18 mouse cellular contexts compared by ENCODE assay signal in the genomic region with DNA sequence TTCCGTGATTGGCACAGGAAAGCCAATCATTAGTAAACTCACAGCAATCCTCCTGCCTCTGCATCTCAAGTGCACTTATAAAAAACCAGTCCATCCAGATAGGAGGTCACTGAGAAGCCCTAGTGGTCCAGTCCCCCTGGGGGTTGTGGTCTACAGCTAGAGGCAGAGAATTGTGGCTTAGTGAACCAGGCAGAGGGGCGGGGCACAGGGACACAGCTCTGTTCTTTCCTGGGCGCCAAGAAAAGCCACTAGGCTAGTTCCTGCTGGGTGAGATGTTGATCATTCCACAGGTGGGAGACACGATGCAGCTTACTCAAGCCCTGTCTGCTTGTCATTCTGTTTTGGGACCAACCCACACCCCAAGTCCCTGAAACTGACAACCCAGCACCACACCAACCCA. TPM values are rescaled to one million over a fixed set of nuclear protein-coding genes. Genes with fewer than 3 reads are reported as not detected.
"Had no signal": no experiment of that assay in that cellular context is flagged by ENCODE, and none has a peak within 500 bp of the region (broad histone marks: within the 10 kb centered on the region; RNA-seq: fewer than 3 reads in every experiment).

No protein-coding gene starts in this region.

- H3K27me3 ChIP-seq: liver, embryonic 13.5 days; midbrain, embryonic 12.5 days; midbrain, embryonic 15.5 days; neural tube, embryonic 12.5 days; neural tube, embryonic 15.5 days; stomach, embryonic 15.5 days had no signal

- H3K36me3 ChIP-seq: midbrain, embryonic 12.5 days; midbrain, embryonic 15.5 days; neural tube, embryonic 12.5 days; neural tube, embryonic 15.5 days; stomach, embryonic 15.5 days had no signal

- H3K9me3 ChIP-seq: liver, embryonic 13.5 days; stomach, embryonic 15.5 days had no signal

- H3K27ac ChIP-seq: kidney, postnatal 0 days; left cerebral cortex, adult 2 months; liver, embryonic 13.5 days; macrophage; midbrain, embryonic 12.5 days; midbrain, embryonic 15.5 days; neural tube, embryonic 12.5 days; neural tube, embryonic 15.5 days; stomach, embryonic 15.5 days had no signal

- H3K4me3 ChIP-seq: left cerebral cortex, adult 2 months; liver, embryonic 13.5 days; midbrain, embryonic 12.5 days; midbrain, embryonic 15.5 days; neural tube, embryonic 12.5 days; neural tube, embryonic 15.5 days; stomach, embryonic 15.5 days had no signal

- H3K4me2 ChIP-seq: liver, embryonic 13.5 days; midbrain, embryonic 12.5 days; midbrain, embryonic 15.5 days; neural tube, embryonic 12.5 days; neural tube, embryonic 15.5 days; stomach, embryonic 15.5 days had no signal

- ATAC-seq: midbrain, embryonic 15.5 days had no signal

- H3K9ac ChIP-seq: liver, embryonic 13.5 days; midbrain, embryonic 12.5 days; midbrain, embryonic 15.5 days; neural tube, embryonic 12.5 days; neural tube, embryonic 15.5 days; stomach, embryonic 15.5 days had no signal

- DNase-seq: kidney, adult 2 months; kidney, postnatal 36 days; layer of hippocampus, postnatal 36 days; liver, embryonic 13.5 days; lung, adult 2 months; retina, postnatal 1 day; right cerebral cortex, postnatal 25 days; spleen, adult 18-20 months; thymus, adult 18-20 months; thymus, postnatal 14 days had no signal

- H3K4me1 ChIP-seq: midbrain, embryonic 12.5 days; midbrain, embryonic 15.5 days; neural tube, embryonic 12.5 days; neural tube, embryonic 15.5 days had no signal

RNA-seq across cellular contexts. Expression of gene Ripor3, which starts 8.2 kb away (rescaled TPM):
- polyA plus RNA-seq: macrophage had no signal
